Mouse (Mus musculus): ENCODE measurements at regions not wholly inside any gene's neighbourhood (a gene's known extent, or its start where the extent isn't known, plus 50 kb on each side); places are given as distances from the start of the nearest gene placed in this dataset.

DNA sequence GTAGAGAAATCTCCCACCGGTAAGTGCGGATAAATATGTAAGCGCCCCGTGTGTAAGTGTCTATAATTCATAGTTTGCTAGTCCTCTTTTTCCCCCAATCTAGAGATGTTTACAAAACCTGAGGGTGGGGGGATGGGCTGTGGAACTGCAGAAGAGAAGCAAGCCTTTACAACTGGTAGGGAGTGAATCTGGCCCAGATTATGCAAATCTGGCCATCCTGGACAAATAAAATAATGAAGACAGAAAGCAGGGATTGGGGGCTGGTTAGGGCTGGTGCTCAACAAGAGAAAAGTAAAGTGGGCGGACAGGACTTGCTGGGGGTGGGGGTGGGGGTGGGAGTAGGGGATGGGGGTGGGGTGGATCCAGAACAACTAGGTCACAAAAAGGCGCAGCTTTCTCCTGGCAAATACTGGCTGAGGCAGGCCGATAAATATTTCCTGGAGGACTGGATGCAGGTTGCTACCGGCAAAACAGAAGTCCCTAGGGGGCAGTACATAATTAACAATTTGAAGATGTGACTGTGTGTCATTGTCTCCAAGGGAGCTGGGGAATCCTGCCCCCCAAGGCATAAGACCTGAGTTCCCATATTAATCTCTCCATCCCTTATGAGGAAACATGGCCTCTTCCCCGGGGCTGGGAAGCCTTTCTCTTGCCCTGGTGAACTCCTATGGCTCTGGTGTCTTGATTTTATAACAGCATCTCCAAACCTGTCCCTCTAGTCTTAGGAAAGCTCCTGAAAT lies 162.1 kb downstream of the Cdca7 start:
- 41% methylated on average over 9 of the region's 9 CpGs for WGBS
- no peak overlapping the region for H3K4me3 ChIP-seq (ENCODE audit: low read depth, low read length)
- peak; percentile 46 for DNase-seq (ENCODE audit: low spot score)
- H3K9ac ChIP-seq (replicated peaks; ENCODE audit: low read length, poor library complexity, severe bottlenecking): no peak overlapping the region
- no peak overlapping the region for H3K4me2 ChIP-seq (ENCODE audit: low read depth, low read length, poor library complexity, severe bottlenecking)
- H3K36me3 ChIP-seq (ENCODE audit: insufficient read depth, low read length): no peaks in the 10 kb centered on the region
- peak; percentile 24; the same call in 1 of the 2 replicates for TF ChIP-seq CTCF (IDR thresholded peaks at IDR 0.05)
- H3K27ac ChIP-seq (ENCODE audit: low read depth, low read length): no peak overlapping the region
- no peak for ATAC-seq (ENCODE audit: low FRiP score)
- H3K4me1 ChIP-seq (ENCODE audit: insufficient read depth, low read length): no peaks in the 10 kb centered on the region
- H3K9me3 ChIP-seq (ENCODE audit: low read length): no peaks in the 10 kb centered on the region
- H3K27me3 ChIP-seq (ENCODE audit: insufficient read depth, low read length): no peaks in the 10 kb centered on the region

- Histone ChIP-seq H3K4me3 (ENCODE audit: low read depth, low read length) (no peak overlapping the region), H3K4me2 (ENCODE audit: low read depth, low read length, poor library complexity, severe bottlenecking) (no peak overlapping the region), H3K27me3 (ENCODE audit: insufficient read depth, low read length) (no peaks in the 10 kb centered on the region), H3K9me3 (ENCODE audit: low read length) (no peaks in the 10 kb centered on the region), H3K27ac (ENCODE audit: low read depth, low read length) (no peak overlapping the region), H3K9ac (replicated peaks; ENCODE audit: low read length, poor library complexity, severe bottlenecking) (no peak overlapping the region), H3K36me3 (ENCODE audit: insufficient read depth, low read length) (no peaks in the 10 kb centered on the region), H3K4me1 (ENCODE audit: insufficient read depth, low read length) (no peaks in the 10 kb centered on the region)
- DNase-seq (ENCODE audit: low spot score): no peak
- no peak for TF ChIP-seq CTCF (IDR thresholded peaks at IDR 0.05)
- ATAC-seq (ENCODE audit: low FRiP score): no peak
- WGBS: 56% methylated on average over 4 of the region's 4 CpGs
Observed at GRCm38 (mm10) chr2:72639022-72639421, 163.1 kb downstream of the Cdca7 start.

- no peaks in the 10 kb centered on the region for H3K27me3 ChIP-seq (ENCODE audit: insufficient read depth, low read length)
- no peaks in the 10 kb centered on the region for H3K9me3 ChIP-seq (ENCODE audit: low read length)
- H3K27ac ChIP-seq (ENCODE audit: low read depth, low read length): no peak overlapping the region
- no peak overlapping the region for H3K4me3 ChIP-seq (ENCODE audit: low read depth, low read length)
- no peak for DNase-seq (ENCODE audit: low spot score)
- no peaks in the 10 kb centered on the region for H3K36me3 ChIP-seq (ENCODE audit: insufficient read depth, low read length)
- H3K4me2 ChIP-seq (ENCODE audit: low read depth, low read length, poor library complexity, severe bottlenecking): no peak overlapping the region
- no peaks in the 10 kb centered on the region for H3K4me1 ChIP-seq (ENCODE audit: insufficient read depth, low read length)
- no peak overlapping the region for H3K9ac ChIP-seq (replicated peaks; ENCODE audit: low read length, poor library complexity, severe bottlenecking)
- no peak for ATAC-seq (ENCODE audit: low FRiP score)
- no peak for TF ChIP-seq CTCF (IDR thresholded peaks at IDR 0.05)
Observed at GRCm38 (mm10) chr2:72641228-72641627, 165.3 kb downstream of the Cdca7 start.

GRCm38 (mm10) chr2:72644151-72644843 lies 168.3 kb downstream of the Cdca7 start:
- H3K4me3 ChIP-seq (ENCODE audit: low read depth, low read length): no peak overlapping the region
- H3K27me3 ChIP-seq (ENCODE audit: insufficient read depth, low read length): no peaks in the 10 kb centered on the region
- H3K4me1 ChIP-seq (ENCODE audit: insufficient read depth, low read length): no peaks in the 10 kb centered on the region
- WGBS: 86% methylated on average over 10 of the region's 10 CpGs
- TF ChIP-seq CTCF (IDR thresholded peaks at IDR 0.05): peak; percentile 48
- no peak overlapping the region for H3K4me2 ChIP-seq (ENCODE audit: low read depth, low read length, poor library complexity, severe bottlenecking)
- DNase-seq (ENCODE audit: low spot score): no peak
- no peaks in the 10 kb centered on the region for H3K9me3 ChIP-seq (ENCODE audit: low read length)
- H3K27ac ChIP-seq (ENCODE audit: low read depth, low read length): no peak overlapping the region
- no peak overlapping the region for H3K9ac ChIP-seq (replicated peaks; ENCODE audit: low read length, poor library complexity, severe bottlenecking)
- ATAC-seq (ENCODE audit: low FRiP score): no peak
- no peaks in the 10 kb centered on the region for H3K36me3 ChIP-seq (ENCODE audit: insufficient read depth, low read length)

DNA sequence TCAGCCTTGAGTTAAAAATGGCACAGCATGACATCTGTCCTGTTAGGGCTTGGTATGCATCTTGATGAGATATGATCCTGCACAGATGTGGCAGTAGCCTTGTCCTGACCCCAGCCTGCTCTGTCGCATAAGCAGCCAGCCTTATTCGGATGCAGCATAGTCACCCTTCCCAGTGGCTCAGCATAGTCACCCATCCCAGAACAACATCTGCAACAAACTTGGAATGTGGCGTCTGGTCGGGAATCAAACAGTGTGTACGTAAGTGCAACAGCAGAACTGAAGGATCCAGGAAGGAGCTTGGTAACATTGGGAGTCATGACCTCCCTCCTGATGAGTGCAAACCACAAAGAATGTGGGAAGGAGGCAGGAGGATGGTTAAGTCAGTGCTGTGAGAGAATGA lies 171.7 kb downstream of the Cdca7 start:
- Histone ChIP-seq H3K36me3 (ENCODE audit: insufficient read depth, low read length) (no peaks in the 10 kb centered on the region), H3K4me1 (ENCODE audit: insufficient read depth, low read length) (no peaks in the 10 kb centered on the region), H3K9ac (replicated peaks; ENCODE audit: low read length, poor library complexity, severe bottlenecking) (no peak overlapping the region), H3K4me2 (ENCODE audit: low read depth, low read length, poor library complexity, severe bottlenecking) (no peak overlapping the region), H3K27me3 (ENCODE audit: insufficient read depth, low read length) (no peaks in the 10 kb centered on the region), H3K9me3 (ENCODE audit: low read length) (no peaks in the 10 kb centered on the region), H3K4me3 (ENCODE audit: low read depth, low read length) (no peak overlapping the region), H3K27ac (ENCODE audit: low read depth, low read length) (no peak overlapping the region)
- TF ChIP-seq CTCF (IDR thresholded peaks at IDR 0.05): no peak
- 76% methylated on average over 5 of the region's 5 CpGs for WGBS
- ATAC-seq (ENCODE audit: low FRiP score) (no peak), DNase-seq (ENCODE audit: low spot score) (no peak)

DNA sequence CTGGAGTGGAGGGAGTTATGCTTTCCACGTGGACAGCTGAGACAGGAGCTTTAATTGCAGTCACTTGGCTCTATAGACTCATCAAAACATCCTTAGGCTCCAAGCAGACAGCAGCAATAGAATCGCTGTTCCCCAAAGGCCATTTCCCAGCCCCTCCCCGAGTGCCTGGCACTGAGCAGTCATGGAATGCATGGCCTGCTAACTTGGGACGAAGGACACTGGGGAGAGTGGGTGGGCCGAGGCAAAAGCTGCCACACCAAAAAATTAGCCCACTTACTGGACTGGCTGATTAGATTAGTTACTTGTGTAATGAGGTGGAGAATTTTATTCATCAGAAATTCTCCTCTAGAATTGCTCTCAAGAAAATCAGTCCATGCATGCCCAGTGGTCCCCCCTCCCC lies 172.3 kb downstream of the Cdca7 start:
- no peak for TF ChIP-seq CTCF (IDR thresholded peaks at IDR 0.05)
- no peak for ATAC-seq (ENCODE audit: low FRiP score)
- no peaks in the 10 kb centered on the region for H3K4me1 ChIP-seq (ENCODE audit: insufficient read depth, low read length)
- H3K4me3 ChIP-seq (ENCODE audit: low read depth, low read length): no peak overlapping the region
- no peaks in the 10 kb centered on the region for H3K27me3 ChIP-seq (ENCODE audit: insufficient read depth, low read length)
- no peak overlapping the region for H3K4me2 ChIP-seq (ENCODE audit: low read depth, low read length, poor library complexity, severe bottlenecking)
- WGBS: 57% methylated on average over 5 of the region's 5 CpGs
- H3K9ac ChIP-seq (replicated peaks; ENCODE audit: low read length, poor library complexity, severe bottlenecking): no peak overlapping the region
- H3K27ac ChIP-seq (ENCODE audit: low read depth, low read length): no peak overlapping the region
- no peak for DNase-seq (ENCODE audit: low spot score)
- H3K36me3 ChIP-seq (ENCODE audit: insufficient read depth, low read length): no peaks in the 10 kb centered on the region
- no peaks in the 10 kb centered on the region for H3K9me3 ChIP-seq (ENCODE audit: low read length)

Measured in midbrain, postnatal 0 days (tissue).